Mouse (Mus musculus) MEL (cell line): Measurements from ENCODE around the gene Pitpnb. TPM values are rescaled to one million over a fixed set of nuclear protein-coding genes. Genes with fewer than 3 reads are reported as not detected.

Experiments used
- DNase-seq: peaks from one replicate; pipeline ENCODE4 v3.0.0; 2011; ENCODE audit warnings: low read depth, low spot score
- H3K27ac ChIP-seq: 2 replicates; pipeline ENCODE4 v1.5.1; 2012; ENCODE audit warnings: low read depth, mild to moderate bottlenecking, control low read depth, low read length, moderate library complexity; ENCODE audit not compliant: control insufficient read depth
- H3K27me3 ChIP-seq, 2 experiments: fragments of 150-350 bp in 1 of 2; sonication (generic) in 1 of 2; 2 replicates each; pipeline ENCODE4 v1.6.1; 2012; ENCODE audit warnings: low read length in 2 of 2, mild to moderate bottlenecking in 2 of 2, improper control_type of control experiment in 1 of 2, moderate library complexity in 1 of 2; ENCODE audit not compliant: insufficient read depth in 2 of 2, control insufficient read depth in 1 of 2
- H3K36me3 ChIP-seq, 2 experiments: 2 replicates each; pipeline ENCODE4 v1.6.1; 2012 to 2014; ENCODE audit warnings: low read length in 2 of 2, improper control_type of control experiment in 1 of 2, inconsistent platforms in 1 of 2, mild to moderate bottlenecking in 1 of 2; ENCODE audit not compliant: insufficient read depth in 2 of 2, control insufficient read depth in 1 of 2
- H3K4me1 ChIP-seq, 2 experiments: fragments of 150-350 bp in 1 of 2; sonication (generic) in 1 of 2; 2 replicates each; pipeline ENCODE4 v1.6.1; 2012; ENCODE audit warnings: low read length in 2 of 2, improper control_type of control experiment in 1 of 2, mild to moderate bottlenecking in 1 of 2; ENCODE audit not compliant: insufficient read depth in 2 of 2, control insufficient read depth in 1 of 2
- H3K4me3 ChIP-seq, 2 experiments: fragments of 150-350 bp in 1 of 2; sonication (generic) in 1 of 2; 2 replicates each; pipeline ENCODE4 v1.5.1; 2012; ENCODE audit warnings: low read depth in 2 of 2, low read length in 2 of 2, mild to moderate bottlenecking in 2 of 2, moderate library complexity in 2 of 2, control low read depth in 1 of 2, improper control_type of control experiment in 1 of 2; ENCODE audit not compliant: control insufficient read depth in 1 of 2, insufficient read depth in 1 of 2
- H3K79me2 ChIP-seq: 2 replicates; pipeline ENCODE4 v1.6.1; 2012; ENCODE audit warnings: mild to moderate bottlenecking, low read length, moderate library complexity; ENCODE audit not compliant: control insufficient read depth, poor library complexity, insufficient read depth
- H3K9ac ChIP-seq: 2 replicates; pipeline ENCODE4 v1.6.1; 2012; ENCODE audit warnings: low read depth, mild to moderate bottlenecking, control low read depth, low read length, moderate library complexity; ENCODE audit not compliant: control insufficient read depth, poor library complexity, severe bottlenecking
- H3K9me3 ChIP-seq: fragments of 150-350 bp; sonication (generic); replicated peaks from 2 replicates; pipeline ENCODE4 v1.6.1; 2012; ENCODE audit warnings: mild to moderate bottlenecking, low read length, improper control_type of control experiment, moderate library complexity; ENCODE audit not compliant: insufficient read depth
- BHLHE40 ChIP-seq: IDR thresholded peaks from 2 replicates; pipeline ENCODE4 v1.6.1; 2012; ENCODE audit warnings: low read depth, mild to moderate bottlenecking, inconsistent platforms, low read length, improper control_type of control experiment, borderline replicate concordance
- CTCF ChIP-seq, 3 experiments: IDR thresholded peaks in 2 of 3; conservative IDR thresholded peaks in 1 of 3; 2 replicates each; pipeline ENCODE4 v1.5.1; 2011 to 2012; ENCODE audit warnings: low read length in 3 of 3, low read depth in 2 of 3, mild to moderate bottlenecking in 2 of 3, improper control_type of control experiment in 1 of 3, inconsistent platforms in 1 of 3, mixed read lengths in 1 of 3, moderate library complexity in 1 of 3; ENCODE audit not compliant: control insufficient read depth in 1 of 3, insufficient read depth in 1 of 3, poor library complexity in 1 of 3, severe bottlenecking in 1 of 3
- E2F4 ChIP-seq: IDR thresholded peaks from 2 replicates; pipeline ENCODE4 v1.6.1; 2011; ENCODE audit warnings: low read depth, low read length, improper control_type of control experiment, borderline replicate concordance
- JUND ChIP-seq: IDR thresholded peaks from 2 replicates; pipeline ENCODE4 v1.6.1; 2011; ENCODE audit warnings: low read depth, mild to moderate bottlenecking, improper control_type of control experiment, low read length
- NELFE ChIP-seq: IDR thresholded peaks from 2 replicates; pipeline ENCODE4 v1.6.1; 2011; ENCODE audit warnings: low read depth, low read length, improper control_type of control experiment
- USF1 ChIP-seq: IDR thresholded peaks from 2 replicates; pipeline ENCODE4 v1.6.1; 2014; ENCODE audit warnings: low read depth, mild to moderate bottlenecking, inconsistent platforms, low read length, improper control_type of control experiment, moderate library complexity
- ZKSCAN1 ChIP-seq: IDR thresholded peaks from 2 replicates; pipeline ENCODE4 v1.6.1; 2012; ENCODE audit warnings: low read depth, mild to moderate bottlenecking, inconsistent platforms, low read length, improper control_type of control experiment, moderate library complexity
- polyA plus RNA-seq, 2 experiments: library from polyadenylated mRNA; stranded (reverse) in 1 of 2; unstranded in 1 of 2; fragments of >175 nt in 1 of 2; fragments of >200 nt in 1 of 2; gene quantifications; 2 replicates each; pipeline versions ENCODE4 v1.2.1 to v1.2.4; 2012; ENCODE audit warnings: low replicate concordance in 2 of 2, low read depth in 1 of 2; ENCODE audit not compliant: insufficient read length in 2 of 2, insufficient read depth in 1 of 2, missing spikeins in 1 of 2
- total RNA-seq: library from RNA; depleted of rRNA; stranded (reverse); fragments of 300-350 nt; gene quantifications from 2 replicates; pipeline ENCODE4 v1.2.3, GENCODE M21; 2012

Gene Pitpnb
- total and polyA plus RNA-seq, 3 experiments, result 21.8 to 111 (median 88.5) TPM

DNA sequence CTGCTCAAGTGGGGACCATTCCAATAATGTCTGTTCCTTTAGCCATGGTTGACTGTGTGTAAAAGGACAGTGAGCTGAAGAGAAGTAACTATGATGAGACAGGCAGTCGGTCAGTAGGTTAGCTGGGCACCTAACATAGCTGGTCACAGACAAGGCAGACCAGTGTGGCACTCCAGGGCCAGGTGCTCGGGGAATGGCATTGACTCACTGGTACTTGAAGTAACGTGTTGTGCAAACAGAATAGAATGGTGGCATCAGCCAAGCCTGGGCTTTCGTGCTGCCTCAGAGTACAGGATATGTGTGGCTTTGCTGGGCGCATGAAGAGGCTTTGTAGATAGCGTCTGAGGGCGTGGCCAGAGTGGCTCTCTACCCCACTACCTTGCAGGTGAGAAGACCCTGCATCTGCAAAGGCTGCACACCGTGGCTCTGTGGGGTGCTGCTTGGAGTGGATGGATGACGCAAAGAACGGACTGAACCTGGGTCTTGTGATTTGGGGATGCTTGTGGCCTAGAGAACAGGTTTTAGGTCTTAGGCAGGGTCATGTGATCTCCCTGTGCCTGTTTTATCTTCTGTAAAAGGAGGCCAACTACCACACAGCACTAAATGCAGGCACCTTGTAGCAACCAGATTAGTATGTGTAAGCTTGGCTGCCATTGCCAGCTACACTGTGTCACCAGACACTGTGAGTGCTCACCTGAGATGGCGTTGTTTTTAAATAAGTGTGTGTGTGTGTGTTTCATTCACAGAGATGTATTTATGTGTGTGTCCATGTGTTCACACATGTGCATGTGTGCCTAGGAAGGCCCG is 26.5 kb downstream of the Pitpnb start:
- Histone ChIP-seq H3K27ac (no peak overlapping the region), H3K79me2 (no peaks in the 10 kb centered on the region), H3K27me3 (no peaks in the 10 kb centered on the region), H3K4me1 (no peaks in the 10 kb centered on the region), H3K9ac (no peak overlapping the region), H3K36me3 (peaks cover 0 to 19% of the 10 kb centered on the region in 2 experiments; a peak in 3 of 4 replicates), H3K9me3 (no peaks in the 10 kb centered on the region), H3K4me3 (no peak overlapping the region)
- TF ChIP-seq BHLHE40 (no peak), USF1 (peak; percentile 36; the same call in 1 of the 2 replicates), ZKSCAN1 (no peak)
- no peak for DNase-seq

- peak; percentile 21 for DNase-seq
- no peak for TF ChIP-seq E2F4
- peak in 2 of 3 experiments; percentile 12 to 13; a peak in 1 of 6 replicates for TF ChIP-seq CTCF (IDR thresholded peaks at IDR 0.05 in 2 of 3, conservative IDR thresholded peaks at IDR 0.05 in 1 of 3; ENCODE audit: control insufficient read depth in 1 of 3, insufficient read depth in 1 of 3, low read depth in 2 of 3, low read length in 3 of 3, poor library complexity in 1 of 3, severe bottlenecking in 1 of 3)
- TF ChIP-seq, all 39 proteins: peak for 1
Observed at GRCm38 (mm10) chr5:111360546-111360945, 30.0 kb downstream of the Pitpnb start.

DNA sequence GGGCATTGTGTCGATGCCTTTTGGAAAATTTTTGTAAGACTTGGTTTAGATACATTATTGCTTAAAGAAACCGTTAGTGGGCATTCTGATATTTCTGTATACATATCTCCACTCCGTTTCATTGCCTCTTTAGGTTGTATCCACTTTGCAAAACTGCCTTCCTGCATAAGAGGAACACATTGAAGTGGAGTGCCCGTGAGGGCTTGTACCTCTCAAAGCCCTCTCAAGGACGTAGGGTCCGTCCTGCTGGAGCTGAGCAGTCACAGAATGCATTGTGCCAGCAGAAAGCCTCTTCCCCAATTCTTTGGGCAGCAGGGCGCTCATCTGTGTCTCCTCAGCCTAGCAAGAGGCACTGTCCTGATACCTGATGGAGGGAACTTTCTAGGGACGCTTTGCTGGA is 30.5 kb downstream of the Pitpnb start:
- no peaks in the 10 kb centered on the region for H3K4me1 ChIP-seq
- no peak overlapping the region for H3K9ac ChIP-seq
- no peak overlapping the region for H3K4me3 ChIP-seq
- DNase-seq, result no peak
- TF ChIP-seq USF1 (no peak), JUND (no peak), BHLHE40 (no peak), NELFE (no peak)
- H3K9me3 ChIP-seq, result no peaks in the 10 kb centered on the region
- no peaks in the 10 kb centered on the region for H3K79me2 ChIP-seq
- H3K27ac ChIP-seq, result no peak overlapping the region
- no peaks in the 10 kb centered on the region for H3K27me3 ChIP-seq
- H3K36me3 ChIP-seq, result peaks cover 0 to 26% of the 10 kb centered on the region in 2 experiments; a peak in 3 of 4 replicates

More at GRCm38 (mm10) chr5:111360546-111360945, 30.0 kb downstream of the Pitpnb start:
- no peak overlapping the region for H3K4me3 ChIP-seq
- H3K36me3 ChIP-seq, result peaks cover 0 to 25% of the 10 kb centered on the region in 2 experiments; a peak in 3 of 4 replicates
- H3K27ac ChIP-seq, result no peak overlapping the region
- H3K27me3 ChIP-seq, result no peaks in the 10 kb centered on the region
- no peaks in the 10 kb centered on the region for H3K79me2 ChIP-seq
- H3K9ac ChIP-seq, result no peak overlapping the region
- no peaks in the 10 kb centered on the region for H3K4me1 ChIP-seq
- H3K9me3 ChIP-seq, result no peaks in the 10 kb centered on the region
